Mouse (Mus musculus): ENCODE results near the gene Krt73.

Gene Krt73

DNA sequence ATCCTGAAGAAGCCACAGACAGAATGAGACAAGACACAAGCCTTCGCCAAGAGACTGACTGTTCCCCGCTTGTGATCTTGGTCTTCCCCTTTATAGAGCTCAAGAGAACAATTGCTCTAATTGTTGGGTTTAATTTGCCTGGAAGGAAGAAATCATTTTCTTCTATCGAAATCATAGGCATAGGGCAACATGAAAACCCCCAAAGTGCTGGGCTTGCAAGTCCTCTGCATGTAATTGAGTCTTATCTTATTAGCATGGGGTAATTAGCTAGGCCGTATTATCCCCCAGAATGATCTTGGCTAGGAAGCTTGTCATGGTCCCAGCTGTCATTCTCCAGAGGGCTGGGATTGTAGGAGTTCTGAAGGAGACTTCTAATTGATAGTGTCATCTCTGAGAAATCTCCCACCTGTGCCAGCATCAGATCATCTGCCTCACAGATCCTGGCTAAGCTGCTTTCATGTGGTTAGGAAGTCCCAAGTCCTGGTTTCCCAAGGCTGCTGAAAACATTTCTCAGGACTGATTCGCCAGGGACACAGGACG is at the start of gene Krt73:
Krt73 (minus strand) TSS at position 51 of the 540 bp plus-strand sequence.
- DNase-seq (ENCODE audit: low spot score in 2 of 2), result no peak

DNA sequence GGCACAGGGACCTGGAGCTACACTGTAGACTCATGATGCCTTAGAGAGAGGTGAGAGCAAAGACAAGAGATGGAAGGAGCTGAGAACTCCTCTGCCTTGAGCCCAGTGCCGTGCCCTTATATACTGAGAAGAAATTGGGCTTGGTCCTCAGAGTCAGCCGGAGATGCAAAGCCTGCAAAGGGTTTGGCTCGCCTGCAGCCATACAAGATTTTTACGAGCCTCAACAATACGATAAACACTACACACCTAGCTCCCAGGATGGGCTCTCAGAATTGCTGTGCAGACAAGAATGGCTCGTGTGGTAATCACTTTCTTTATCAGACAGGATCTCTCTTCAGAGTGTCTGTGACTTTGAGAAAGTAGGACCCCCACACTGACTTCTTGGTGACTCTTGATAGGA is 48.5 kb upstream of the Krt73 start, which contains the start of gene Krt1:
Krt1 (minus strand) TSS at position 101 of the 400 bp plus-strand sequence.
- DNase-seq (ENCODE audit: low spot score in 2 of 2), result no peak

DNA sequence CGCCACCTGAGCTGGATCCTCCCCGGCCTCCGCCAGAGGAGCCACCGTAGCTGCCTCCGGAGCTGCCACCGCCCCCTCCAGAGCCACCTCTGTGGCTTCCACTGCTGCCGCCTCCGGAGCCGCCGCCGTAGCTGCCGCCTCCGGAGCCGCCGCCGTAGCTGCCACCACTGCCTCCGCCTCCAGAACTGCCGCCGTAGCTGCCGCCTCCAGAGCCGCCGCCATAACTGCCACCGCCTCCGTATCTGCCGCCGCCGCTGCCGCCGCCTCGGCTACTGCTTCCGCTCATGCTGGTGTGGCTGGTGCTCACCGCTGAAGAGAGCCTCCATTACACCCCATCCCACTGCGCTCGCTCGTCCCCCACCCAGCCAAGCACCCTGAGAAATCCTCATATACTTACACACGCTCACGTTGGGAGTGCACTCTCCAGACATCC is 43.8 kb upstream of the Krt73 start:
- DNase-seq (ENCODE audit: low spot score in 2 of 2), result peak in 1 of 2 experiments; percentile 47

DNA sequence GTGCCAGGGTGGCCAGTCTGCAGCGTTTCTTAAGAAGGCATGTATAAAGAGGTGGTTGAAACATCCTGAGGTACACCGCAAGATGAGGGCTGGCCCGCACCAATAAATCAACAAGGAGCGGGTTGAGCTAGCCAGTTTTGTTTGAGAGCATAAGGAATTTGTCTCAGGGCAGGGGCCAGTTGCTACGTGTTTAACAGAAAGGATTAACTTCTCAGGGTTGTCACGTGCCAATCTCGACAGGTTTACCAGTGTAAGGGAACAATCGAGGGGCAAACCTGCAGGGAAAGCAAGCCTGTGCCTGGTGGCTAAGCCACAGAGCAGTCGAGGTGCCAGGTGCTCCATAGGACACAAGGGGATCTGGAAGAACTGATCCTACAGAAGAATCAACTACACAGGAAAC is 41.0 kb upstream of the Krt73 start:
- no peak for DNase-seq (ENCODE audit: low spot score in 2 of 2)

DNA sequence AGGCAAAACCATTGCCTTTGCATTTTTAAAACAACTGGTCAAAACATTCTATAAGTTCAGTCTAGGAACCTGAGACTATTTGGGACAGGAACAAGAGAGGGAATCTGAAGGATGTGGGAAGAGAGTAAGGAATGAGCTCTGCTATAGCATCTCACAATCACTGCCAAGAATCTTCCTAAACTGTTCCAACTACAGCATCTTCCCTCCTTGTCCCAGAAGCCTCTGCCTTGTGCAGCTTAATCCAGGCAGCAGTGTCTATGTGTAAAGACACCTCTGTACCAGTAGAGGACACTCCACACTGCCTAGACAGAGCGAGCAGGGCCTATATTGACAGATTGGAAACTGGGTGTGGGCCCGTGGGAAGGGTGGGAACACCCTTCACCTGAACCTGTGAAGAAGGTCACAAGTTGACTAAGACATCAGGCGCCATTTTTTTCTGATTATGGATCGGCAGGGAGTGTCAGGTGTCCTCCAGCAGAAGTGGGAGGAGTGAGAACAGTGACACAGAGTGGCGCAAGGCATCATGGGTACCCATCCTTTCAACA is 32.7 kb upstream of the Krt73 start:
- DNase-seq (ENCODE audit: low spot score in 2 of 2), result no peak

DNA sequence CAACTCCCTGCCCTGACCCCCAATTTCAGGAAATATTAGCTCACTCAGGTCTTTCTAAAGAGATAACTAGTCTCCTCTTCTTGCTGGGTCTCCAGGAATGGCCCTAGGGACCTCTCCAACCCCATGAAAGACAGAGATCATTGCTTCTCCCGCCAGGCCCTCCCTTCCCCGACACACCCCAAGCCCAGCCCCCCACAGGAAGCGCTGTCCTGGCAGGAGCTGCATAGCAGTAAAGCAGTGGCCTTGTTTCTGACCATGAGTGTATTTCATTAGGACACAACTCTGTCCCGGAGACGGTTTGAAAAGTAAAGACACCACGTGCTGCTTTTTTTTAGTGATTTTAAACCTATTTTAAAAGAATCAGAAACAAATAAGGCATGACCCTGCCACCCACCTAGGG is 31.0 kb upstream of the Krt73 start:
- DNase-seq (ENCODE audit: low spot score in 2 of 2), result no peak

GRCm38 (mm10) chr15:101829441-101829840 is 27.3 kb upstream of the Krt73 start:
- no peak for DNase-seq (ENCODE audit: low spot score in 2 of 2)

- DNase-seq (ENCODE audit: low spot score in 2 of 2), result no peak
Observed at GRCm38 (mm10) chr15:101821786-101822185, 19.6 kb upstream of the Krt73 start.

- DNase-seq (ENCODE audit: low spot score in 2 of 2), result no peak
Observed at GRCm38 (mm10) chr15:101817875-101818274, 15.7 kb upstream of the Krt73 start, which contains the start of gene Krt2. TSS of gene Krt2 (minus strand) at chr15:101818169.

GRCm38 (mm10) chr15:101803052-101803822 is 1.1 kb upstream of the Krt73 start:
- no peak for DNase-seq (ENCODE audit: low spot score in 2 of 2)

GRCm38 (mm10) chr15:101790867-101791266 is 11.3 kb downstream of the Krt73 start:
- DNase-seq (ENCODE audit: low spot score in 2 of 2), result no peak

- DNase-seq (ENCODE audit: low spot score in 2 of 2), result no peak
Observed at GRCm38 (mm10) chr15:101786360-101786759, 15.8 kb downstream of the Krt73 start, which contains the start of gene Krt72. TSS of gene Krt72 (minus strand) at chr15:101786460.

DNA sequence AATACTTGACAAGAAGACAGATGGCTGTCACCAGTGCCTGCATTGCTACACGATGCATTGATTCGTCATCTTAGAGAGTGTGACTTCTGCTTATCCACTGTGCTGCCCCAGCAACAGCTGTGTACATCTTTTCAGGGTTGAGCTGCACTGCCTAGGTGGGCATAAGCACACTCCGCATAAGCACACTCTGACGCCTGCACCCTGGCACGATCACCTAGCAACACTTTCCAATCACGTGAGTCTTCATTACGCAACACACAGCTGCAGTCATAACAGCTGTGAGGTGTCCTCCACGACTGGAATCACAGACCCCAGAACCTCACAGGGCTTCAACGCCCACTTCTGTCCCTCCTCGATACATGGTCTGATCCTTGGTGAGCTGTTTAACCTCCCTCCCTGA is 28.7 kb downstream of the Krt73 start:
- no peak for DNase-seq (ENCODE audit: low spot score in 2 of 2)

GRCm38 (mm10) chr15:101772711-101773081 is 29.4 kb downstream of the Krt73 start:
- DNase-seq (ENCODE audit: low spot score in 2 of 2), result peak; percentile 88 to 96

DNA sequence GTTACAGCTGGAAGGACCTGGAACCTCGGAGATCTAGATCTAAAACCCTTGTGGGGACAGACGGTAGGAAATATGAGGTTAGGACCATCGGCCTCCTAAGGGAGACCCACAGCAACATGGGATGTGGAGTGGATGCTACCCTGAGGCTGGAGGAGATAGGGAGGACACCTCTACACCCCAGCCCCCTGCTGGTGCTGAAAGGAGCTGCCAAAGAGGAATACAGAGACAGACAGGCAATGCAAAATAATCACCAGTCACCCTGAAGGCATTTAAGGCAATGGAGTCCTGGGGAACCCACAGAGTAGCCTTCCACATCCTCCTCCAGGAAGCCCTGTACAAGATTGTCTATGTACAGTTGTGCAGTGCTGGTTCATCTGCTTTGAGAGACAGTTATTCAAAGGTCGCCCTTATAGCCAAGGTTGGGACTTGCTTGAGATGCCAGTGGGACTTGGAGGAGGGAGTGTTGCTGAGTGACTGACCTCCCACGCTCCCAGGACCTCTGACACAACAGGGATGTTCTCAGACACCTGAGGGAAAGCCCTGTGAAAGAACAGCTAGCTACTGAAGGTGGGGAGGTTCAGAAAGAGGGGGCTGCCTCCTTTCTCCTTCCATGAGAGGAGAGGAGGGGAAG is 30.0 kb downstream of the Krt73 start:
- DNase-seq (ENCODE audit: low spot score in 2 of 2), result no peak

DNA sequence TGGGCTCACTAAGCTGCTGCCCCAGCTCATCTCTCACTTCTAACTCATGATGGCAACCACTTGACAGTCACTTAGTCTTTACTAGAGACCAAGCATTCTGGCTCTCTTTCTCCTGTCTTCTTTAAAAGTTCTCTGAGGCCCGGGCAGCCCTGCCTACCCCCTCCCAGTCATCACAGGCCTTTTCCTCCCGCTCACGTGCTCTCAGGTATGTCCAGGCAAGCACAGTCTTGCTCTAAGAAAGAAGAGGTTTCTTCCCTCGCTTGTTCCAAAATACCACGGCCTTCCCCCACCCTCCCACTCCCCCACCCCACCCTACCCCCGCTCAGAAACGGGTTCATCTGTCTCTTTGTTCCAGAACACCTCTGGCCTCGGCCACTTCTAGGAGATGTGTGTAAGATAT is 31.9 kb downstream of the Krt73 start:
- no peak for DNase-seq (ENCODE audit: low spot score in 2 of 2)

Data from cerebellum, postnatal 4 days (tissue).